Mouse (Mus musculus) C2C12 (cell line): ENCODE results near the gene Pdcd1.

Experiments used
- CEBPB ChIP-seq: IDR thresholded peaks from one replicate; pipeline ENCODE4 v1.6.1; 2011; ENCODE audit warnings: low read depth, mild to moderate bottlenecking, control low read depth, moderate library complexity
- CTCF ChIP-seq: IDR thresholded peaks from one replicate; pipeline ENCODE4 v1.5.1; 2011; ENCODE audit not compliant: control insufficient read depth, insufficient read depth, insufficient read length
- MYOD1 ChIP-seq: IDR thresholded peaks from one replicate; pipeline ENCODE4 v1.6.1; 2011; ENCODE audit warnings: low read depth; ENCODE audit not compliant: control insufficient read depth, insufficient read length

GRCm38 (mm10) chr1:94054481-94054880 lies 2.1 kb upstream of the Pdcd1 start:
- no peak for TF ChIP-seq CTCF
- no peak for TF ChIP-seq MYOD1
- no peak for TF ChIP-seq CEBPB
